In genomic region chr5:106277786-106278185, GRCm38 (mm10) we compare ENCODE assay signal across 24 mouse cellular contexts.
DNase-seq lines count a peak whose midpoint lies in the region; ATAC-seq and TF ChIP-seq lines count a peak whose summit lies in the region.
"Had no signal": no experiment of that assay in that cellular context is flagged by ENCODE, and none has a peak within 500 bp of the region (broad histone marks: within the 10 kb centered on the region; RNA-seq: fewer than 3 reads in every experiment).

No protein-coding gene starts in this region.

- H3K27ac ChIP-seq in cerebellum, adult 2 months (ENCODE audit: insufficient read depth, low read length) = peak overlapping the region; percentile 82
- H3K27ac ChIP-seq: embryonic facial prominence, embryonic 13.5 days; embryonic facial prominence, embryonic 15.5 days; forebrain, embryonic 10.5 days; forebrain, embryonic 12.5 days had no signal

- ATAC-seq in cerebellum, adult (ENCODE audit: insufficient number of reproducible peaks, low FRiP score, low TSS enrichment) = 0 out of 2 replicates have a peak, but pooled peaks have one; percentile 3
- no peak for ATAC-seq in megakaryocyte, adult 5-6 weeks (ENCODE audit: poor library complexity, severe bottlenecking)
- ATAC-seq: activated CD4-positive, CD25-positive, alpha-beta regulatory T cell, adult 4 months; CD4-positive, CD25-positive, alpha-beta regulatory T cell, adult 4 months; forebrain, embryonic 14.5 days; forebrain, embryonic 16.5 days; Patski had no signal

- DNase-seq in cerebellum, adult 11 months = no peak
- DNase-seq in cerebellum, adult 2 months = peak in 1 of 2 experiments; percentile 49
- no peak for DNase-seq in cerebellum, adult 8-10 months
- DNase-seq in cerebellum, postnatal 25 days = peak; percentile 43 to 62
- DNase-seq: adrenal gland, adult 8-10 months; adrenal gland, postnatal 14 days; adrenal gland, postnatal 36 days; B cell, adult 2 months; embryo, embryonic 11 days had no signal

- peaks cover 10% of the 10 kb centered on the region for H3K4me1 ChIP-seq in cerebellum, adult 2 months (ENCODE audit: control insufficient read depth, insufficient read depth, low read length)
- H3K4me1 ChIP-seq in megakaryocyte, embryonic 14.5 days = no peaks in the 10 kb centered on the region
- H3K4me1 ChIP-seq: embryonic facial prominence, embryonic 13.5 days; embryonic facial prominence, embryonic 15.5 days had no signal

- no peak for TF ChIP-seq CTCF in cerebellum, adult 2 months (IDR thresholded peaks at IDR 0.05; ENCODE audit: borderline replicate concordance, insufficient read depth, low read depth, low read length)

- no peaks in the 10 kb centered on the region for H3K27me3 ChIP-seq in cerebellum, adult 2 months (ENCODE audit: control insufficient read depth, insufficient read depth, low read length)
- H3K27me3 ChIP-seq in megakaryocyte, embryonic 14.5 days (replicated peaks) = no peaks in the 10 kb centered on the region
- H3K27me3 ChIP-seq: CH12.LX; embryonic facial prominence, embryonic 13.5 days; embryonic facial prominence, embryonic 15.5 days had no signal

- no peak overlapping the region for H3K4me3 ChIP-seq in cerebellum, adult 2 months (replicated peaks; ENCODE audit: insufficient read depth, low read depth, low read length)
- peak overlapping the region; percentile 48 for H3K4me3 ChIP-seq in megakaryocyte, embryonic 14.5 days (replicated peaks)
- H3K4me3 ChIP-seq: embryonic facial prominence, embryonic 13.5 days; embryonic facial prominence, embryonic 15.5 days; erythroblast, embryonic 14.5 days; forebrain, embryonic 10.5 days; forebrain, embryonic 12.5 days had no signal

- TF ChIP-seq POLR2A in cerebellum, adult 2 months (IDR thresholded peaks at IDR 0.05; ENCODE audit: borderline replicate concordance, insufficient read depth, low read length) = no peak

- H3K36me3 ChIP-seq in megakaryocyte, embryonic 14.5 days (replicated peaks; ENCODE audit: low read length) = no peaks in the 10 kb centered on the region
- H3K36me3 ChIP-seq: embryonic facial prominence, embryonic 13.5 days; embryonic facial prominence, embryonic 15.5 days; forebrain, embryonic 10.5 days; forebrain, embryonic 12.5 days; G1E had no signal

- 32% methylated on average over 8 of the region's 8 CpGs for WGBS in cerebellum, adult 2 months

- peaks cover 25% of the 10 kb centered on the region for H3K9me3 ChIP-seq in megakaryocyte, embryonic 14.5 days
- H3K9me3 ChIP-seq: embryonic facial prominence, embryonic 15.5 days had no signal

Comparison
In these comparisons a context has a peak if more than half of its experiments do, and no peak if none do; other contexts are left out.
1. DNase-seq: peak in cerebellum, postnatal 25 days (2 of 2); none in cerebellum, adult 11 months (single experiment) and cerebellum, adult 8-10 months (single experiment).